Mouse (Mus musculus): ENCODE data around the gene Pigk. TPM values are rescaled to one million over a fixed set of nuclear protein-coding genes. Genes with fewer than 3 reads are reported as not detected.

Pigk gene
- total and polyA plus RNA-seq, 3 experiments: 4.1 to 39.2 (median 34.2) TPM

- Histone ChIP-seq H3K9me3 (replicated peaks) (peaks cover 2% of the 10 kb centered on the region; the same call in 1 of the 2 replicates), H3K4me1 (ENCODE audit: insufficient read depth, low read depth, low read length) (no peaks in the 10 kb centered on the region), H3K27me3 (ENCODE audit: insufficient read depth, low read length) (0 out of 2 replicates have a peak, but pooled peaks cover 4% of the 10 kb centered on the region), H3K36me3 (replicated peaks) (no peaks in the 10 kb centered on the region), H3K4me3 (ENCODE audit: low read depth, low read length) (no peak overlapping the region)
- TF ChIP-seq TAL1 (conservative IDR thresholded peaks at IDR 0.05; ENCODE audit: low read depth, low read length) (no peak), GATA1 (IDR thresholded peaks at IDR 0.05; ENCODE audit: borderline replicate concordance, low read length) (no peak), GATA2 (IDR thresholded peaks at IDR 0.05; ENCODE audit: borderline replicate concordance, low read depth, low read length) (no peak), CTCF (IDR thresholded peaks at IDR 0.05; ENCODE audit: low read depth, low read length) (no peak), POLR2AphosphoS5 (IDR thresholded peaks at IDR 0.05; ENCODE audit: insufficient replicate concordance, low read depth, low read length) (no peak)
- ATAC-seq (ENCODE audit: extremely low read depth, insufficient number of reproducible peaks, low FRiP score, poor library complexity, severe bottlenecking) (no peak), DNase-seq (ENCODE audit: low spot score) (no peak)
Measured at GRCm38 (mm10) chr3:152961855-152962376, 248.0 kb downstream of the Pigk start.

DNA sequence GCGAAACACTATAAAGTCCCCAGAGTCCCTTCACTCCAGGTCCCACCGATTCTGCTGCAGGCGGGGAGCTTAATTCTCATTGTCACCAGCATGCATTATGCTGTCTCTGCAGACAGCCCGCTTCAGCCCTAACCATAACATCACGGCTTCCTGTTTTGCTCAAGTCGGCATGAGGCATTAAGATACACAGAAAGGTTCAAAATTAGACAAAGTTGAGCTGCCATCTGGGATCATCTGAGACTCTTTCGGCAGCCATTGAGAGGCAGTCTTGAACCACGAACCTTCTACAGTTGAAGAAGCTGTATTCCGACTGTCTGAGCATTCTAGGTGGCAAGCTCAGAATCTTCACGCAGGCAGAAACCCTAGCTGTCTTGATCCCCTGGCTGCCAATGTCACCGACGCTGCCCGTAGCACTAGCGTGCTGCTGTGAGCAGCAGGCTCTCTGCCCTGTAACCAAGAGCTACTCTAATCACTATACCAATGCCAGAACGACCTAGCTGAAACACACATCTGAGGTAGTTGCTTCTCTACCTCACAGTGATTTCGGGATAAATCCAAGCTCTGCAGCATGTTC lies 256.0 kb downstream of the Pigk start:
- no peaks in the 10 kb centered on the region for H3K4me1 ChIP-seq (ENCODE audit: insufficient read depth, low read depth, low read length)
- TF ChIP-seq POLR2AphosphoS5 (IDR thresholded peaks at IDR 0.05; ENCODE audit: insufficient replicate concordance, low read depth, low read length) (no peak), CTCF (IDR thresholded peaks at IDR 0.05; ENCODE audit: low read depth, low read length) (no peak), TAL1 (conservative IDR thresholded peaks at IDR 0.05; ENCODE audit: low read depth, low read length) (no peak), GATA1 (IDR thresholded peaks at IDR 0.05; ENCODE audit: borderline replicate concordance, low read length) (no peak), GATA2 (IDR thresholded peaks at IDR 0.05; ENCODE audit: borderline replicate concordance, low read depth, low read length) (no peak)
- H3K27me3 ChIP-seq (ENCODE audit: insufficient read depth, low read length): peaks cover 12% of the 10 kb centered on the region
- H3K9me3 ChIP-seq (replicated peaks): peaks cover 2% of the 10 kb centered on the region; the same call in 1 of the 2 replicates
- H3K4me3 ChIP-seq (ENCODE audit: low read depth, low read length): no peak overlapping the region
- no peak for ATAC-seq (ENCODE audit: extremely low read depth, insufficient number of reproducible peaks, low FRiP score, poor library complexity, severe bottlenecking)
- DNase-seq (ENCODE audit: low spot score): no peak
- no peaks in the 10 kb centered on the region for H3K36me3 ChIP-seq (replicated peaks)

GRCm38 (mm10) chr3:152971373-152971772 lies 257.5 kb downstream of the Pigk start:
- H3K4me3 ChIP-seq (ENCODE audit: low read depth, low read length): no peak overlapping the region
- H3K36me3 ChIP-seq (replicated peaks): no peaks in the 10 kb centered on the region
- DNase-seq (ENCODE audit: low spot score): no peak
- no peaks in the 10 kb centered on the region for H3K4me1 ChIP-seq (ENCODE audit: insufficient read depth, low read depth, low read length)
- ATAC-seq (ENCODE audit: extremely low read depth, insufficient number of reproducible peaks, low FRiP score, poor library complexity, severe bottlenecking): no peak
- peaks cover 14% of the 10 kb centered on the region for H3K27me3 ChIP-seq (ENCODE audit: insufficient read depth, low read length)
- TF ChIP-seq CTCF (IDR thresholded peaks at IDR 0.05; ENCODE audit: low read depth, low read length) (no peak), GATA1 (IDR thresholded peaks at IDR 0.05; ENCODE audit: borderline replicate concordance, low read length) (no peak), TAL1 (conservative IDR thresholded peaks at IDR 0.05; ENCODE audit: low read depth, low read length) (no peak)
- peaks cover 2% of the 10 kb centered on the region; the same call in 1 of the 2 replicates for H3K9me3 ChIP-seq (replicated peaks)

GRCm38 (mm10) chr3:152979481-152980092 lies 265.7 kb downstream of the Pigk start:
- TF ChIP-seq GATA2 (IDR thresholded peaks at IDR 0.05; ENCODE audit: borderline replicate concordance, low read depth, low read length): no peak
- peak; percentile 66 for TF ChIP-seq TAL1 (conservative IDR thresholded peaks at IDR 0.05; ENCODE audit: low read depth, low read length)
- Histone ChIP-seq H3K27me3 (ENCODE audit: insufficient read depth, low read length) (peaks cover 31% of the 10 kb centered on the region), H3K9me3 (replicated peaks) (no peaks in the 10 kb centered on the region), H3K4me3 (ENCODE audit: low read depth, low read length) (no peak overlapping the region), H3K4me1 (ENCODE audit: insufficient read depth, low read depth, low read length) (peaks cover 30% of the 10 kb centered on the region), H3K36me3 (replicated peaks) (no peaks in the 10 kb centered on the region)
- ATAC-seq (ENCODE audit: extremely low read depth, insufficient number of reproducible peaks, low FRiP score, poor library complexity, severe bottlenecking) (peak; percentile 96), DNase-seq (ENCODE audit: low spot score) (peak; percentile 44)

DNA sequence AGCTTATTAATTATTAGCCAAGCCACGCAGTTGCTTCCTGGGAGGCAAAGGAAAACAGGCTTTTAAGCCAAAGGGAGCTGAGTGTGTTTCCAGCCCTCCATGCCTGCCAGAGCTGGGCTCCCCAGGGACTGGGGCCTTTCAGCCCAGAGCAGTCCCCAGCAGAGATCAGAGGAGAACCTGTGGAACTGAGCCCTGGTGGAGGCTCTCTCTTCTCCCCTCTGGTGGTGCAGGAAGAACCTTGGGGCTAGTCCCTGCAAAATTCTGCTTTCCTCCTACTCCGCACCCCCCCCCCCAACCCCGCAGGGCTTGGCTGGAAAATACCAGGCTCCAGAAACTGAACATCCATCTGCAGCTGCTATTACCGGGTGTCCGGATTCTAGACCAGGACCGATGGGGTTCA lies 266.5 kb downstream of the Pigk start:
- Histone ChIP-seq H3K36me3 (replicated peaks) (no peaks in the 10 kb centered on the region), H3K9me3 (replicated peaks) (no peaks in the 10 kb centered on the region), H3K4me1 (ENCODE audit: insufficient read depth, low read depth, low read length) (peaks cover 30% of the 10 kb centered on the region), H3K4me3 (ENCODE audit: low read depth, low read length) (no peak overlapping the region), H3K27me3 (ENCODE audit: insufficient read depth, low read length) (peaks cover 29% of the 10 kb centered on the region)
- TF ChIP-seq GATA2 (IDR thresholded peaks at IDR 0.05; ENCODE audit: borderline replicate concordance, low read depth, low read length): no peak
- no peak for TF ChIP-seq GATA1 (IDR thresholded peaks at IDR 0.05; ENCODE audit: borderline replicate concordance, low read length)
- no peak for TF ChIP-seq POLR2AphosphoS5 (IDR thresholded peaks at IDR 0.05; ENCODE audit: insufficient replicate concordance, low read depth, low read length)
- TF ChIP-seq TAL1 (conservative IDR thresholded peaks at IDR 0.05; ENCODE audit: low read depth, low read length): no peak
- no peak for TF ChIP-seq CTCF (IDR thresholded peaks at IDR 0.05; ENCODE audit: low read depth, low read length)
- DNase-seq (ENCODE audit: low spot score) (no peak), ATAC-seq (ENCODE audit: extremely low read depth, insufficient number of reproducible peaks, low FRiP score, poor library complexity, severe bottlenecking) (no peak)

- Histone ChIP-seq H3K4me3 (ENCODE audit: low read depth, low read length) (peak overlapping the region; percentile 51; the same call in 1 of the 2 replicates), H3K4me1 (ENCODE audit: insufficient read depth, low read depth, low read length) (peaks cover 30% of the 10 kb centered on the region), H3K36me3 (replicated peaks) (no peaks in the 10 kb centered on the region), H3K9me3 (replicated peaks) (no peaks in the 10 kb centered on the region), H3K27me3 (ENCODE audit: insufficient read depth, low read length) (peaks cover 29% of the 10 kb centered on the region)
- DNase-seq (ENCODE audit: low spot score) (no peak), ATAC-seq (ENCODE audit: extremely low read depth, insufficient number of reproducible peaks, low FRiP score, poor library complexity, severe bottlenecking) (no peak)
- TF ChIP-seq CTCF (IDR thresholded peaks at IDR 0.05; ENCODE audit: low read depth, low read length) (no peak), GATA1 (IDR thresholded peaks at IDR 0.05; ENCODE audit: borderline replicate concordance, low read length) (no peak), TAL1 (conservative IDR thresholded peaks at IDR 0.05; ENCODE audit: low read depth, low read length) (no peak), POLR2AphosphoS5 (IDR thresholded peaks at IDR 0.05; ENCODE audit: insufficient replicate concordance, low read depth, low read length) (no peak), GATA2 (IDR thresholded peaks at IDR 0.05; ENCODE audit: borderline replicate concordance, low read depth, low read length) (no peak)
Measured at GRCm38 (mm10) chr3:152980978-152981974, 267.4 kb downstream of the Pigk start.

Measured in G1E (cell line).